Mouse (Mus musculus) hindbrain, embryonic 14.5 days (tissue): Measurements from ENCODE around the gene Rnaseh2b. TPM values are rescaled to one million over a fixed set of nuclear protein-coding genes. Genes with fewer than 3 reads are reported as not detected.

Source experiments
- ATAC-seq: fragments of 200-750 bp; cut with Nextera tagmentation; 2 replicates; pipeline ENCODE4 v1.8.0; 2017; ENCODE audit warnings: moderate number of reproducible peaks, mild to moderate bottlenecking, moderate TSS enrichment, moderate library complexity; ENCODE audit not compliant: low FRiP score
- DNase-seq: peaks from one replicate; pipeline ENCODE4 v3.0.0-alpha.2; 2015; ENCODE audit warnings: low spot score
- H3K27ac ChIP-seq: fragments of 300-500 bp; sonication (generic); 2 replicates; pipeline ENCODE4 v1.5.1; 2014; ENCODE audit warnings: mild to moderate bottlenecking, moderate library complexity
- H3K27me3 ChIP-seq: fragments of 300-500 bp; sonication (generic); 2 replicates; pipeline ENCODE4 v1.6.1; 2014; ENCODE audit warnings: mild to moderate bottlenecking, low read length, mixed read lengths; ENCODE audit not compliant: control insufficient read depth, insufficient read depth
- H3K36me3 ChIP-seq: fragments of 300-500 bp; sonication (generic); replicated peaks from 2 replicates; pipeline ENCODE4 v1.6.1; 2014; ENCODE audit not compliant: control insufficient read depth, insufficient read depth
- H3K4me1 ChIP-seq: fragments of 300-500 bp; sonication (generic); replicated peaks from 2 replicates; pipeline ENCODE4 v1.6.1; 2014; ENCODE audit warnings: antibody characterized with exemption, low read length, mixed read lengths; ENCODE audit not compliant: control insufficient read depth, insufficient read depth
- H3K4me2 ChIP-seq: fragments of 300-500 bp; sonication (generic); replicated peaks from 2 replicates; pipeline ENCODE4 v1.6.1; 2014; ENCODE audit warnings: mild to moderate bottlenecking, moderate library complexity
- H3K4me3 ChIP-seq: fragments of 300-500 bp; sonication (generic); replicated peaks from 2 replicates; pipeline ENCODE4 v1.5.1; 2014; ENCODE audit warnings: mild to moderate bottlenecking, low read length
- H3K9ac ChIP-seq: fragments of 300-500 bp; sonication (generic); 2 replicates; pipeline ENCODE4 v1.6.1; 2014
- H3K9me3 ChIP-seq: fragments of 300-500 bp; sonication (generic); 2 replicates; pipeline ENCODE4 v1.6.1; 2016; ENCODE audit warnings: low read length; ENCODE audit not compliant: control insufficient read depth
- WGBS: fragments of 180-500 bp; shearing (Covaris S2); extraction: QIAGEN DNeasy Blood & Tissue Kit; methylation state at CpG from one replicate; pipeline ENCODE4 v1.1.7; 2014; 5-methylcytosine and 5-hydroxymethylcytosine counted together
- polyA plus RNA-seq: library from polyadenylated mRNA; unstranded; fragments of >200 nt; fragmentation: Nextera tagmentation; extraction: Ambion mirVana; gene quantifications from 2 replicates; pipeline ENCODE4 v1.2.1, GENCODE M21; 2014

Rnaseh2b gene
- polyA plus RNA-seq, 1 experiment from 2014 or later = 29.7 TPM

GRCm38 (mm10) chr14:62347103-62347502 is 54.7 kb downstream of the Rnaseh2b start:
- Histone ChIP-seq H3K4me2 (no peak overlapping the region), H3K27me3 (no peaks in the 10 kb centered on the region), H3K9me3 (no peaks in the 10 kb centered on the region), H3K36me3 (no peaks in the 10 kb centered on the region), H3K9ac (no peak overlapping the region), H3K27ac (no peak overlapping the region), H3K4me1 (peaks cover 5% of the 10 kb centered on the region), H3K4me3 (no peak overlapping the region)
- 82% methylated on average over 7 of the region's 7 CpGs for WGBS
- DNase-seq (no peak), ATAC-seq (no peak)

- Histone ChIP-seq H3K9me3 (no peaks in the 10 kb centered on the region), H3K27me3 (no peaks in the 10 kb centered on the region), H3K9ac (no peak overlapping the region), H3K27ac (no peak overlapping the region), H3K4me3 (no peak overlapping the region), H3K4me1 (peaks cover 5% of the 10 kb centered on the region; the same call in 1 of the 2 replicates), H3K4me2 (no peak overlapping the region), H3K36me3 (no peaks in the 10 kb centered on the region)
- DNase-seq = no peak
- no peak for ATAC-seq
- WGBS = 81% methylated on average over 5 of the region's 5 CpGs
These were observed 57.4 kb downstream of the Rnaseh2b start for GRCm38 (mm10) chr14:62349786-62350185.

- WGBS = 86% methylated on average over 4 of the region's 4 CpGs
- no peak overlapping the region for H3K4me2 ChIP-seq
- no peaks in the 10 kb centered on the region for H3K27me3 ChIP-seq
- no peaks in the 10 kb centered on the region for H3K36me3 ChIP-seq
- DNase-seq (no peak), ATAC-seq (no peak)
- no peak overlapping the region for H3K27ac ChIP-seq
- H3K4me1 ChIP-seq = peaks cover 5% of the 10 kb centered on the region; the same call in 1 of the 2 replicates
- no peak overlapping the region for H3K9ac ChIP-seq
- no peaks in the 10 kb centered on the region for H3K9me3 ChIP-seq
- no peak overlapping the region for H3K4me3 ChIP-seq
These were observed 57.8 kb downstream of the Rnaseh2b start for GRCm38 (mm10) chr14:62350186-62350585.

- Histone ChIP-seq H3K36me3 (no peaks in the 10 kb centered on the region), H3K4me1 (peaks cover 5% of the 10 kb centered on the region; the same call in 1 of the 2 replicates), H3K4me3 (no peak overlapping the region), H3K9ac (no peak overlapping the region), H3K4me2 (no peak overlapping the region), H3K9me3 (no peaks in the 10 kb centered on the region), H3K27me3 (no peaks in the 10 kb centered on the region), H3K27ac (no peak overlapping the region)
- DNase-seq (no peak), ATAC-seq (no peak)
- 96% methylated on average over 3 of the region's 3 CpGs for WGBS
These were observed 58.5 kb downstream of the Rnaseh2b start for GRCm38 (mm10) chr14:62350890-62351289.

- Histone ChIP-seq H3K27ac (no peak overlapping the region), H3K4me2 (no peak overlapping the region), H3K36me3 (no peaks in the 10 kb centered on the region), H3K9ac (no peak overlapping the region), H3K4me1 (no peaks in the 10 kb centered on the region), H3K9me3 (no peaks in the 10 kb centered on the region), H3K4me3 (no peak overlapping the region), H3K27me3 (no peaks in the 10 kb centered on the region)
- WGBS = 73% methylated on average over 9 of the region's 9 CpGs
- DNase-seq (no peak), ATAC-seq (no peak)
These were observed 61.0 kb downstream of the Rnaseh2b start for GRCm38 (mm10) chr14:62353372-62353771.

- no peaks in the 10 kb centered on the region for H3K4me1 ChIP-seq
- H3K4me2 ChIP-seq = no peak overlapping the region
- H3K27ac ChIP-seq = no peak overlapping the region
- H3K9me3 ChIP-seq = no peaks in the 10 kb centered on the region
- H3K27me3 ChIP-seq = no peaks in the 10 kb centered on the region
- H3K4me3 ChIP-seq = no peak overlapping the region
- no peaks in the 10 kb centered on the region for H3K36me3 ChIP-seq
- ATAC-seq = no peak
- DNase-seq = no peak
- H3K9ac ChIP-seq = no peak overlapping the region
- WGBS = 93% methylated on average over 5 of the region's 5 CpGs
These were observed 61.4 kb downstream of the Rnaseh2b start for GRCm38 (mm10) chr14:62353793-62354192.

- Histone ChIP-seq H3K27ac (no peak overlapping the region), H3K4me2 (no peak overlapping the region), H3K4me1 (no peaks in the 10 kb centered on the region), H3K4me3 (no peak overlapping the region), H3K9ac (no peak overlapping the region), H3K27me3 (no peaks in the 10 kb centered on the region), H3K9me3 (no peaks in the 10 kb centered on the region), H3K36me3 (no peaks in the 10 kb centered on the region)
- ATAC-seq = no peak
- 91% methylated on average over 7 of the region's 7 CpGs for WGBS
- DNase-seq = no peak
These were observed 62.8 kb downstream of the Rnaseh2b start for GRCm38 (mm10) chr14:62355201-62355600.

GRCm38 (mm10) chr14:62361263-62361980 is 69.0 kb downstream of the Rnaseh2b start:
- no peak for ATAC-seq

GRCm38 (mm10) chr14:62363774-62364173 is 71.4 kb downstream of the Rnaseh2b start:
- no peaks in the 10 kb centered on the region for H3K4me1 ChIP-seq
- DNase-seq = no peak
- no peaks in the 10 kb centered on the region for H3K27me3 ChIP-seq
- H3K9ac ChIP-seq = no peak overlapping the region
- H3K36me3 ChIP-seq = peaks cover 3% of the 10 kb centered on the region
- ATAC-seq = no peak
- no peaks in the 10 kb centered on the region for H3K9me3 ChIP-seq
- no peak overlapping the region for H3K27ac ChIP-seq
- H3K4me2 ChIP-seq = no peak overlapping the region
- no peak overlapping the region for H3K4me3 ChIP-seq
- 92% methylated on average over 2 of the region's 2 CpGs for WGBS

More at GRCm38 (mm10) chr14:62361263-62361980, 69.0 kb downstream of the Rnaseh2b start:
- Histone ChIP-seq H3K4me3 (no peak overlapping the region), H3K36me3 (peaks cover 3% of the 10 kb centered on the region), H3K9ac (no peak overlapping the region), H3K4me1 (no peaks in the 10 kb centered on the region), H3K27me3 (no peaks in the 10 kb centered on the region), H3K27ac (no peak overlapping the region), H3K9me3 (no peaks in the 10 kb centered on the region), H3K4me2 (no peak overlapping the region)
- WGBS = 84% methylated on average over 8 of the region's 8 CpGs
- DNase-seq = no peak
